Mouse (Mus musculus) liver, embryonic 13.5 days (tissue): ENCODE data around the gene Zfp324. TPM values are rescaled to one million over a fixed set of nuclear protein-coding genes. Genes with fewer than 3 reads are reported as not detected.
"Not testable (repeated sequence)": the region's sequence is repeated elsewhere in the genome, so short reads cannot be mapped to it uniquely, and the experiment has no call there.

Experiments used
- ATAC-seq: fragments of 200-750 bp; cut with Nextera tagmentation; 2 replicates; pipeline ENCODE4 v1.8.0; 2017; ENCODE audit warnings: low read depth, mild to moderate bottlenecking, moderate number of reproducible peaks, moderate library complexity
- DNase-seq: peaks from one replicate; pipeline ENCODE4 v3.0.0; 2022
- H3K27ac ChIP-seq: fragments of 300-500 bp; sonication (generic); 2 replicates; pipeline ENCODE4 v1.5.1; 2015; ENCODE audit warnings: moderate library complexity, mild to moderate bottlenecking, inconsistent platforms
- H3K27me3 ChIP-seq: fragments of 300-500 bp; sonication (generic); 2 replicates; pipeline ENCODE4 v1.6.1; 2015; ENCODE audit warnings: mild to moderate bottlenecking, inconsistent platforms
- H3K36me3 ChIP-seq: fragments of 300-500 bp; sonication (generic); 2 replicates; pipeline ENCODE4 v1.6.1; 2015; ENCODE audit warnings: mild to moderate bottlenecking, inconsistent platforms
- H3K4me1 ChIP-seq: fragments of 300-500 bp; sonication (generic); replicated peaks from 2 replicates; pipeline ENCODE4 v1.6.1; 2015; ENCODE audit warnings: inconsistent platforms
- H3K4me2 ChIP-seq: fragments of 300-500 bp; sonication (generic); 2 replicates; pipeline ENCODE4 v1.6.1; 2015; ENCODE audit warnings: inconsistent platforms, mild to moderate bottlenecking, moderate library complexity
- H3K4me3 ChIP-seq: fragments of 300-500 bp; sonication (generic); replicated peaks from 2 replicates; pipeline ENCODE4 v1.5.1; 2015; ENCODE audit warnings: mild to moderate bottlenecking, inconsistent platforms
- H3K9ac ChIP-seq: fragments of 300-500 bp; sonication (generic); 2 replicates; pipeline ENCODE4 v1.6.1; 2015; ENCODE audit warnings: mild to moderate bottlenecking, inconsistent platforms
- H3K9me3 ChIP-seq: fragments of 300-500 bp; sonication (generic); replicated peaks from 2 replicates; pipeline ENCODE4 v1.6.1; 2016; ENCODE audit warnings: inconsistent platforms
- WGBS: fragments of 180-500 bp; shearing (Covaris S2); methylation state at CpG from one replicate; pipeline ENCODE4 v1.1.7; 2015; ENCODE audit not compliant: insufficient replicate concordance; 5-methylcytosine and 5-hydroxymethylcytosine counted together
- polyA plus RNA-seq: library from polyadenylated mRNA; unstranded; fragments of >200 nt; fragmentation: Nextera tagmentation; extraction: Ambion mirVana; gene quantifications from 2 replicates; pipeline ENCODE4 v1.2.1, GENCODE M21; 2015

Gene Zfp324
- polyA plus RNA-seq, 1 experiment from 2014 or later, result 3.3 TPM

DNA sequence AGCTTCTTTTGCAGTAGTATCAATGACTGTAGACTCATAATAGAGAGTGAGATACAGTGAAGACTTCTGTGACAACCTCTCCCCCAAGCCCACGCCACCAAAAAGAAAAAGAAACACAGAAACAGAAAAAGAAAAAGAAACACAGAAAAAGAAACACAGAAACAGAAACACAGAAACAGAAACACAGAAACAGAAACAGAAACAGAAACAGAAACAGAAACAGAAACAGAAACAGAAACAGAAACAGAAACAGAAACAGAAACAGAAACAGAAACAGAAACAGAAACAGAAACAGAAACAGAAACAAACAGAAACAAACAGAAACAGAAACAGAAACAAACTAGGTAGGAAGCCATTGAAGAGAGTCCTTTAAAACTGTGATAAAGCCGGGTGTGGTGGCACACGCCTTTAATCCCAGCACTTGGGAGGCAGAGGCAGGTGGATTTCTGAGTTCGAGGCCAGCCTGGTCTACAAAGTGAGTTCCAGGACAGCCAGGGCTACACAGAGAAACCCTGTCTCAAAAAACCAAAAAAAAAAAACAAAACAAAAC, 28.3 kb upstream of the Zfp324 start:
- not testable (repeated sequence) for H3K9me3 ChIP-seq, H3K4me3 ChIP-seq, H3K36me3 ChIP-seq, ATAC-seq, H3K27ac ChIP-seq, H3K9ac ChIP-seq, H3K4me2 ChIP-seq, H3K27me3 ChIP-seq, H3K4me1 ChIP-seq, DNase-seq
- 59% methylated on average over 4 of the region's 4 CpGs for WGBS

DNA sequence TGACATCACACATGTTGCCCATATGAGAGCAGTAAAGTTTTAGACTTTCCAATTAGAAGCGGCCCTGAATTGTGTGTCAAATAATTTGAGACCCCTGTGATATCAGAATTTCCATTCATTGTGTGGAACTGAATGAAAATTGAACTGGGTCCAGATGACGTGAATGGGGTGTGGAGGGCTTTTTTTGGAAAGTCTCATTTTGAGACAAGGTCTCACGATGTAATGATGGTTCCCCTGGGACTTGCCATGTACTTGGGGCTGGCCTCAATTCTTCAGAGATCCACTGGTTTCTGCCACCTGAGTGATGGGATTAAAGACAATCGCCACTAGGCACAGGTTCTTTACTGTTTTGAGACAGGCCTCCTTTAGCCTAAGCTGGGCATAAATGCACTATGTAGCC, 25.0 kb upstream of the Zfp324 start:
- DNase-seq (no peak), ATAC-seq (no peak)
- Histone ChIP-seq H3K9ac (no peak overlapping the region), H3K27me3 (no peaks in the 10 kb centered on the region), H3K9me3 (no peaks in the 10 kb centered on the region), H3K36me3 (no peaks in the 10 kb centered on the region), H3K4me2 (no peak overlapping the region), H3K4me1 (no peaks in the 10 kb centered on the region), H3K27ac (no peak overlapping the region), H3K4me3 (no peak overlapping the region)
- WGBS, result 72% methylated on average over 4 of the region's 4 CpGs

DNA sequence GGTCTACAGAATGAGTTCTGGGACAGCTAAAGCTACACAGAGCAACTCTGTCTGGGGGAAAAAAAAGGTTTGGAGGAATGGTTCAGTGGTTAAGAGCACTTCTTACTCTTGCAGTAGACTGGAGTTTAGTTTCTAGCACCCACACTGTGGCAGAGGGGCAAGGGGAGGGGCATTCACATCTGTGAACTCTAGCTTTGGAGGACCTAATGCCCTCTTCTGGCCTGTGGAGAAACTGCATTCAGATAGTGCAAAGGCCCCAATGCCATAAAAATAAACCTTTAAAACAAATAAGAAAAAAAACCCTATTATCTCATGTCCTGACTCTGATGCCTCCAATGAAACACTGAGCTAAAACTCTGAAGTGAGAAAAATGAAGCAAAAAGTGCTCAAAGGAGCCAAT, 22.1 kb upstream of the Zfp324 start:
- no peak overlapping the region for H3K4me3 ChIP-seq
- no peak overlapping the region for H3K9ac ChIP-seq
- H3K36me3 ChIP-seq, result no peaks in the 10 kb centered on the region
- H3K4me1 ChIP-seq, result peaks cover 2% of the 10 kb centered on the region
- ATAC-seq, result 0 out of 2 replicates have a peak, but pooled peaks have one; percentile 47
- no peaks in the 10 kb centered on the region for H3K27me3 ChIP-seq
- no peaks in the 10 kb centered on the region for H3K9me3 ChIP-seq
- H3K27ac ChIP-seq, result no peak overlapping the region
- no peak overlapping the region for H3K4me2 ChIP-seq
- DNase-seq, result no peak

DNA sequence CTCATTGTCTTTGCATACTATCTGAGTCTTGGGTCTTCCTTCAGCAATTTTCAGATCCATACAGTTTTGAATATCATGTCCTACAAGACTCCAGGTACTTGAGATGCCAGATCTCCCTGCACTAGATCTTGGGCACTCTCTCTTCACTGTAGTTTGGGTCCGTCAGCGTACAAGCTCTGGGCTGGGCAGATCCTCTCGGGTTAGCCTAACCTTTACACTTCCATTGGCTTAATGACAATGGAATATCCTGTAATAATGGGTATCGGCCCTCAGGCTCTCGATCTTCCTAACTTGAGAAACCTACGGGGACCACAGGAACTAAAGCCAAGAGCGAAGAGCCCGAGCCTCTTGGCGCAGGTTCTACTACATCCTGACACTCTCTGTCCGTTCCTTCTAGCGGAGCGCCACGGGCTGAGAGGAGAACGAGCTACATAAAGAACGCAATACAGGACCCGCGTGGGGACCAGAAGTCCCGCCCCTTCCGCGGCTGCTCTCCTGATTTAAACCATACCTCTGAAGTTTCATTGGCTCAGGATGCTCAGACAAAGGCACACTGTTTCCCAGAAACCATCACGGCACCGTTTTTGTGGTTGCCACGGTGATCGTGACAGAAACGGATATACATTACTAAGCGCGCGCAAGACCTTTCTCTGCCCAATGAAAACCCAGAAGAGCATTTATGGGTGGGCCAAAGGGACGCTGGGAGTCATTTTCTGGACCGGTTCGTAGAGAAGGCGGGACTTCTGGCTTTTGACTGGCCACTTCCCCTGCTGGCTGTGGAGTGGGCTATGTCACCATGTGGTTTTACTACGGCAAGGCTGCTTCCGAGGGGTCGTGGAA, 16.4 kb upstream of the Zfp324 start:
- DNase-seq, result peak; percentile 92
- peak overlapping the region; percentile 68 for H3K4me3 ChIP-seq
- H3K27me3 ChIP-seq, result no peaks in the 10 kb centered on the region
- H3K9me3 ChIP-seq, result no peaks in the 10 kb centered on the region
- peaks cover 35% of the 10 kb centered on the region for H3K4me1 ChIP-seq
- peak overlapping the region; percentile 79 for H3K9ac ChIP-seq
- WGBS, result 9% methylated on average over 35 of the region's 35 CpGs
- H3K36me3 ChIP-seq, result no peaks in the 10 kb centered on the region
- H3K27ac ChIP-seq, result peak overlapping the region; percentile 80
- H3K4me2 ChIP-seq, result peak overlapping the region; percentile 81
- peak; percentile 97 for ATAC-seq

GRCm38 (mm10) chr7:12949872-12950229, 15.8 kb upstream of the Zfp324 start:
- Histone ChIP-seq H3K9me3 (no peaks in the 10 kb centered on the region), H3K9ac (peak overlapping the region; percentile 79), H3K4me2 (peak overlapping the region; percentile 81), H3K4me1 (peaks cover 38% of the 10 kb centered on the region), H3K27ac (peak overlapping the region; percentile 80), H3K4me3 (peak overlapping the region; percentile 68), H3K36me3 (no peaks in the 10 kb centered on the region), H3K27me3 (no peaks in the 10 kb centered on the region)
- WGBS, result 1% methylated on average over 16 of the region's 16 CpGs
- DNase-seq (no peak), ATAC-seq (peak; percentile 50)

GRCm38 (mm10) chr7:12954896-12955295, 10.7 kb upstream of the Zfp324 start:
- Histone ChIP-seq H3K27me3 (no peaks in the 10 kb centered on the region), H3K4me1 (peaks cover 37% of the 10 kb centered on the region), H3K9ac (no peak overlapping the region), H3K9me3 (no peaks in the 10 kb centered on the region), H3K4me3 (no peak overlapping the region), H3K27ac (no peak overlapping the region), H3K4me2 (no peak overlapping the region), H3K36me3 (no peaks in the 10 kb centered on the region)
- peak; percentile 47 for ATAC-seq
- no peak for DNase-seq
- WGBS, result 22% methylated on average over 3 of the region's 3 CpGs

- Histone ChIP-seq H3K27ac (no peak overlapping the region), H3K9me3 (no peaks in the 10 kb centered on the region), H3K4me3 (no peak overlapping the region), H3K9ac (no peak overlapping the region), H3K36me3 (no peaks in the 10 kb centered on the region), H3K4me1 (peaks cover 25% of the 10 kb centered on the region), H3K4me2 (no peak overlapping the region), H3K27me3 (no peaks in the 10 kb centered on the region)
- no peak for ATAC-seq
- 55% methylated on average over 5 of the region's 5 CpGs for WGBS
- DNase-seq, result no peak
Observed at GRCm38 (mm10) chr7:12957511-12957910, 8.1 kb upstream of the Zfp324 start.

DNA sequence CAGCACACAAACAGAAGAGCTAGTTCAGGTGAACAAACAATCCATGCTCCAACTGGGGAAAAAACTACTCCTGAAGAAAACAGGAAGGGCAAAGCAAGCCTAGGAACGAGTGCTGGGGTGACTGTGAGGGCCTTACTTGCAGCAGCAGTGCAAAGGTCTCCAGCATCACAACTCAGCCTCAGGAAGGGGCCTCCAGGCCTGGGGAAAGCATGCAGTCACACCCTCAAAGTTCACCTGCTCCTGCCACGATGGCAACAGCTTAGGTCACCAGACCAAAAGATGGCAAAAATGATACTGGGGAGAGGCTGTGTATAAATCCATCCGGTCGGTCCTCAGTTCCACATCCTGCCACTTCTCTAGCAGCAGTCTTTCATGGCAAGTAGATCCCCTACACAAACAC, 6.7 kb upstream of the Zfp324 start:
- ATAC-seq (no peak), DNase-seq (no peak)
- WGBS, result 56% methylated on average over 4 of the region's 4 CpGs
- Histone ChIP-seq H3K9me3 (no peaks in the 10 kb centered on the region), H3K9ac (no peak overlapping the region), H3K4me3 (no peak overlapping the region), H3K36me3 (no peaks in the 10 kb centered on the region), H3K27me3 (no peaks in the 10 kb centered on the region), H3K4me1 (peaks cover 29% of the 10 kb centered on the region), H3K27ac (no peak overlapping the region; the same call in 1 of the 2 replicates), H3K4me2 (no peak overlapping the region)

DNA sequence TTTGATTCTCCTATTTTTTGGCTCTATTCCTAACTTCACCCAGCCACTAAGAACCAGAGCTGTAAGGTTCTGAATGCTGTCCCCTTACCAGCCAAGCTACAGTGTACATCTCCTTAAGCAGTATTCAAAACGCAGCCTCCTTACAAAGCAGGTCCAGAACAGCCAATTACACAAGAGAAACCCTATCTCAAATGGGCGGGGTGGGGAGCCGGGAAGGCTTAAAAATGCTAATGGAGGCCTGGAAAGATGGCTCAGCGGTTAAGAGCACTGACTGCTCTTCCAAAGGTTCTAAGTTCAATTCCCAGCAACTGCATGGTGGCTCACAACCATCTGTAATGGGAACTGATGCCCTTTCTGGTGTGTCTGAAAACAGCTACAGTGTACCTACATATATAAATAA, 5.9 kb upstream of the Zfp324 start:
- Histone ChIP-seq H3K36me3 (no peaks in the 10 kb centered on the region), H3K9me3 (no peaks in the 10 kb centered on the region), H3K4me1 (peaks cover 29% of the 10 kb centered on the region), H3K27ac (no peak overlapping the region; the same call in 1 of the 2 replicates), H3K27me3 (no peaks in the 10 kb centered on the region), H3K4me2 (no peak overlapping the region), H3K9ac (no peak overlapping the region), H3K4me3 (no peak overlapping the region)
- DNase-seq (no peak), ATAC-seq (no peak)
- WGBS, result 34% methylated on average over 4 of the region's 4 CpGs

GRCm38 (mm10) chr7:12961511-12962141, 4.0 kb upstream of the Zfp324 start:
- H3K4me3 ChIP-seq, result peak overlapping the region; percentile 62
- H3K4me2 ChIP-seq, result peak overlapping the region; percentile 76
- peaks cover 41% of the 10 kb centered on the region for H3K4me1 ChIP-seq
- ATAC-seq (peak; percentile 45), DNase-seq (peak; percentile 38)
- no peaks in the 10 kb centered on the region for H3K36me3 ChIP-seq
- WGBS, result 1% methylated on average over 29 of the region's 29 CpGs
- H3K9me3 ChIP-seq, result no peaks in the 10 kb centered on the region
- no peaks in the 10 kb centered on the region for H3K27me3 ChIP-seq
- H3K27ac ChIP-seq, result peak overlapping the region; percentile 83
- peak overlapping the region; percentile 71 for H3K9ac ChIP-seq

DNA sequence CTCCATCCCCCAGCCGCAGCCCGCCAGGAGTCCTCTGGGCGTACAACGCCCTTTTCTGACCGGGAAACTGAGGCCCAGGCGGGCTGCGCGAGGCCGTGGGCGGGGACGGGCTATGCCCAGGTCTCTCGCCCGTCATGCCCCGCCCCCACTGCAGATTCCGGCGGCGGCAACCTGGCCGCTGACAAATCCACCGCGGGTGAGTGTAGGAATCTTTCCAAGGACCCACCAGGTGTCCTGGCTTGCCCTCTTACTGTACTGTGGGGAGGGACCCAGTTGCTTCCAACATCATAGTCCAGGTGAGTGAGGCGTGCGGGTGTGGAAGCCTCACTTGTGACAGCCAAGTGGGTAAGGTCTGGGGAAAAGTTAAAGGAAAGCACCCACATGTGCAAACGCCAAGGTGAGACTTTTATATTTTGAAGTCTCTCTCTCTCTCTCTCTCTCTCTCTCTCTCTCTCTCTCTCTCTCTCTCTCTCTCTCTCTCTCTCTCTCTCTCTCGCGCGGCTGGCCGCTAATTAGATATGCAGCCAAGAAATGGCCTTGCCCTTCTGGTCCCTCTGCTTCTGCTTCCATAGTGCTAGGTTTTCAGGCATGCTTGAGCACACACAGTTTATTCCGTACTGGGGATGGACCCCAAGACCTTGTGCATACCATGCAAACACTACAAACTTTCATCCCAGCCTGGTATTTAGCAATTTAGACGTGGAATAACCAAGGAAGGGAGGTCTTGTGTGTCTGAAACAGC, 637 bp downstream of the Zfp324 start:
- Histone ChIP-seq H3K27ac (peak overlapping the region; percentile 93), H3K9me3 (no peaks in the 10 kb centered on the region), H3K4me1 (peaks cover 48% of the 10 kb centered on the region), H3K27me3 (no peaks in the 10 kb centered on the region), H3K4me3 (peak overlapping the region; percentile 79), H3K36me3 (peaks cover 29% of the 10 kb centered on the region), H3K9ac (peak overlapping the region; percentile 84), H3K4me2 (peak overlapping the region; percentile 93)
- WGBS, result 1% methylated on average over 29 of the region's 29 CpGs
- peak; percentile 70 for DNase-seq
- peak; percentile 85 for ATAC-seq
